Mouse (Mus musculus) heart, embryonic 14.5 days (tissue): ENCODE measurements around the gene Phldb1. TPM values are rescaled to one million over a fixed set of nuclear protein-coding genes. Genes with fewer than 3 reads are reported as not detected.

ENCODE experiments used
- ATAC-seq: fragments of 200-750 bp; cut with Nextera tagmentation; 2 replicates; pipeline ENCODE4 v1.8.0; 2017; ENCODE audit warnings: low read depth, moderate TSS enrichment; ENCODE audit not compliant: insufficient number of reproducible peaks, insufficient read depth, low FRiP score
- H3K27ac ChIP-seq, 2 experiments: fragments of 200-500 bp in 1 of 2; fragments of 300-500 bp in 1 of 2; sonication (generic) in 1 of 2; replicated peaks in 1 of 2; 2 replicates each; pipeline ENCODE4 v1.5.1; 2012 to 2014; ENCODE audit warnings: low read depth in 2 of 2, low read length in 2 of 2, control low read depth in 1 of 2, mild to moderate bottlenecking in 1 of 2, mixed read lengths in 1 of 2; ENCODE audit not compliant: control insufficient read depth in 1 of 2, insufficient read depth in 1 of 2
- H3K27me3 ChIP-seq: fragments of 300-500 bp; sonication (generic); 2 replicates; pipeline ENCODE4 v1.6.1; 2014; ENCODE audit warnings: mild to moderate bottlenecking, low read length, control low read depth; ENCODE audit not compliant: control insufficient read depth, insufficient read depth
- H3K36me3 ChIP-seq: fragments of 300-500 bp; sonication (generic); 2 replicates; pipeline ENCODE4 v1.6.1; 2014; ENCODE audit warnings: mild to moderate bottlenecking, control low read depth, low read length, mixed read lengths; ENCODE audit not compliant: control insufficient read depth, insufficient read depth
- H3K4me1 ChIP-seq, 2 experiments: fragments of 200-500 bp in 1 of 2; fragments of 300-500 bp in 1 of 2; sonication (generic) in 1 of 2; 2 replicates each; pipeline ENCODE4 v1.6.1; 2012 to 2014; ENCODE audit warnings: low read length in 2 of 2, control low read depth in 1 of 2, mixed read lengths in 1 of 2; ENCODE audit not compliant: control insufficient read depth in 2 of 2, insufficient read depth in 2 of 2
- H3K4me2 ChIP-seq: fragments of 300-500 bp; sonication (generic); 2 replicates; pipeline ENCODE4 v1.6.1; 2014; ENCODE audit warnings: mild to moderate bottlenecking, low read length
- H3K4me3 ChIP-seq, 2 experiments: fragments of 200-500 bp in 1 of 2; fragments of 300-500 bp in 1 of 2; sonication (generic) in 1 of 2; 2 replicates each; pipeline ENCODE4 v1.5.1; 2012 to 2014; ENCODE audit warnings: low read length in 2 of 2, mild to moderate bottlenecking in 2 of 2, control low read depth in 1 of 2, low read depth in 1 of 2, moderate library complexity in 1 of 2; ENCODE audit not compliant: control insufficient read depth in 1 of 2, insufficient read depth in 1 of 2
- H3K9ac ChIP-seq: fragments of 300-500 bp; sonication (generic); 2 replicates; pipeline ENCODE4 v1.6.1; 2014; ENCODE audit warnings: mild to moderate bottlenecking, low read length
- H3K9me3 ChIP-seq: fragments of 300-500 bp; sonication (generic); 2 replicates; pipeline ENCODE4 v1.6.1; 2016; ENCODE audit warnings: low read length, control low read depth; ENCODE audit not compliant: control insufficient read depth
- WGBS: fragments of 180-500 bp; shearing (Covaris S2); extraction: QIAGEN DNeasy Blood & Tissue Kit; methylation state at CpG from one replicate; pipeline ENCODE4 v1.1.7; 2014; 5-methylcytosine and 5-hydroxymethylcytosine counted together
- polyA plus RNA-seq: library from polyadenylated mRNA; unstranded; fragments of >200 nt; fragmentation: Nextera tagmentation; extraction: Ambion mirVana; gene quantifications from 2 replicates; pipeline ENCODE4 v1.2.1, GENCODE M21; 2014

Phldb1 gene
- polyA plus RNA-seq, 1 experiment from 2014 or later: 25.4 TPM

- Histone ChIP-seq H3K27ac (peak overlapping the region; percentile 56 to 73), H3K9ac (peak overlapping the region; percentile 84), H3K4me2 (peak overlapping the region; percentile 72), H3K4me1 (peaks cover 28 to 51% of the 10 kb centered on the region in 2 experiments), H3K9me3 (no peaks in the 10 kb centered on the region), H3K4me3 (peak overlapping the region; percentile 66 to 85), H3K36me3 (peaks cover 40% of the 10 kb centered on the region), H3K27me3 (no peaks in the 10 kb centered on the region)
- ATAC-seq: no peak
- 14% methylated on average over 9 of the region's 9 CpGs for whole genome bisulfite sequencing
Measured at GRCm38 (mm10) chr9:44720358-44721153, 14.4 kb downstream of the Phldb1 start.

- H3K4me3 ChIP-seq: peak overlapping the region; percentile 66 to 85
Measured at GRCm38 (mm10) chr9:44719632-44720357, 15.2 kb downstream of the Phldb1 start.

GRCm38 (mm10) chr9:44718937-44719631, 15.9 kb downstream of the Phldb1 start:
- Histone ChIP-seq H3K9me3 (no peaks in the 10 kb centered on the region), H3K4me2 (no peak overlapping the region), H3K27ac (no peak overlapping the region), H3K27me3 (no peaks in the 10 kb centered on the region), H3K4me1 (peaks cover 22 to 42% of the 10 kb centered on the region in 2 experiments), H3K4me3 (no peak overlapping the region), H3K36me3 (peaks cover 49% of the 10 kb centered on the region), H3K9ac (no peak overlapping the region)
- 88% methylated on average over 12 of the region's 12 CpGs for WGBS
- no peak for ATAC-seq

More at GRCm38 (mm10) chr9:44719632-44720357, 15.2 kb downstream of the Phldb1 start:
- peak overlapping the region; percentile 84 for H3K9ac ChIP-seq
- no peaks in the 10 kb centered on the region for H3K27me3 ChIP-seq
- H3K4me1 ChIP-seq: peaks cover 28 to 49% of the 10 kb centered on the region in 2 experiments
- no peaks in the 10 kb centered on the region for H3K9me3 ChIP-seq
- peak overlapping the region; percentile 72 for H3K4me2 ChIP-seq
- peak overlapping the region in 1 of 2 experiments; percentile 73; a peak in 2 of 4 replicates for H3K27ac ChIP-seq
- WGBS: 81% methylated on average over 8 of the region's 8 CpGs
- peaks cover 42% of the 10 kb centered on the region for H3K36me3 ChIP-seq
- no peak for ATAC-seq

- Histone ChIP-seq H3K27ac (no peak overlapping the region), H3K9ac (no peak overlapping the region), H3K36me3 (peaks cover 57% of the 10 kb centered on the region), H3K4me3 (no peak overlapping the region), H3K4me1 (peaks cover 14 to 31% of the 10 kb centered on the region in 2 experiments), H3K9me3 (no peaks in the 10 kb centered on the region), H3K4me2 (no peak overlapping the region), H3K27me3 (no peaks in the 10 kb centered on the region)
- no peak for ATAC-seq
- WGBS: 78% methylated on average over 10 of the region's 10 CpGs
Measured at GRCm38 (mm10) chr9:44717822-44718242, 17.2 kb downstream of the Phldb1 start.

GRCm38 (mm10) chr9:44716997-44717821, 17.8 kb downstream of the Phldb1 start:
- Histone ChIP-seq H3K4me3 (no peak overlapping the region), H3K27me3 (no peaks in the 10 kb centered on the region), H3K4me2 (no peak overlapping the region), H3K9ac (no peak overlapping the region), H3K9me3 (no peaks in the 10 kb centered on the region), H3K36me3 (peaks cover 62% of the 10 kb centered on the region), H3K4me1 (peaks cover 14 to 25% of the 10 kb centered on the region in 2 experiments), H3K27ac (no peak overlapping the region)
- ATAC-seq: no peak
- WGBS: 76% methylated on average over 6 of the region's 6 CpGs

- H3K4me1 ChIP-seq: peaks cover 8 to 16% of the 10 kb centered on the region in 2 experiments; a peak in 3 of 4 replicates
- WGBS: 91% methylated on average over 29 of the region's 29 CpGs
- no peaks in the 10 kb centered on the region for H3K9me3 ChIP-seq
Measured at GRCm38 (mm10) chr9:44715705-44716362, 19.2 kb downstream of the Phldb1 start.

More at GRCm38 (mm10) chr9:44715705-44716362, 19.2 kb downstream of the Phldb1 start:
- no peak overlapping the region for H3K4me3 ChIP-seq
- no peak for ATAC-seq
- no peaks in the 10 kb centered on the region for H3K27me3 ChIP-seq
- peaks cover 73% of the 10 kb centered on the region for H3K36me3 ChIP-seq
- H3K27ac ChIP-seq: no peak overlapping the region
- H3K9ac ChIP-seq: no peak overlapping the region
- H3K4me2 ChIP-seq: no peak overlapping the region
